Mouse (Mus musculus) midbrain, postnatal 0 days (tissue): ENCODE results near the gene Aagab. TPM values are rescaled to one million over a fixed set of nuclear protein-coding genes. Genes with fewer than 3 reads are reported as not detected.
A peak's percentile ranks its signal among the peaks of the same experiment; 100 is the strongest.

Experiments used
- ATAC-seq: fragments of 200-750 bp; cut with Nextera tagmentation; 2 replicates; pipeline ENCODE4 v1.8.0; 2017; ENCODE audit warnings: moderate number of reproducible peaks, mild to moderate bottlenecking, moderate TSS enrichment, moderate library complexity; ENCODE audit not compliant: low FRiP score
- DNase-seq: peaks from one replicate; pipeline ENCODE4 v3.0.0-alpha.2; 2015; ENCODE audit warnings: low spot score
- H3K27ac ChIP-seq: fragments of 300-500 bp; sonication (generic); 2 replicates; pipeline ENCODE4 v1.5.1; 2014; ENCODE audit warnings: low read depth, mild to moderate bottlenecking, low read length, mixed read lengths
- H3K27me3 ChIP-seq: fragments of 300-500 bp; sonication (generic); 2 replicates; pipeline ENCODE4 v1.6.1; 2014; ENCODE audit warnings: low read length, control low read depth, mixed read lengths; ENCODE audit not compliant: insufficient read depth
- H3K36me3 ChIP-seq: fragments of 300-500 bp; sonication (generic); 2 replicates; pipeline ENCODE4 v1.6.1; 2014; ENCODE audit warnings: low read length, control low read depth, mixed read lengths; ENCODE audit not compliant: insufficient read depth
- H3K4me1 ChIP-seq: fragments of 300-500 bp; sonication (generic); 2 replicates; pipeline ENCODE4 v1.6.1; 2014; ENCODE audit warnings: mild to moderate bottlenecking, control low read depth, antibody characterized with exemption, low read length, mixed read lengths; ENCODE audit not compliant: insufficient read depth
- H3K4me2 ChIP-seq: fragments of 300-500 bp; sonication (generic); 2 replicates; pipeline ENCODE4 v1.6.1; 2014; ENCODE audit warnings: low read depth, mild to moderate bottlenecking, low read length, mixed read lengths; ENCODE audit not compliant: poor library complexity, severe bottlenecking
- H3K4me3 ChIP-seq: fragments of 300-500 bp; sonication (generic); 2 replicates; pipeline ENCODE4 v1.5.1; 2014; ENCODE audit warnings: low read depth, mild to moderate bottlenecking, low read length, moderate library complexity
- H3K9ac ChIP-seq: fragments of 300-500 bp; sonication (generic); replicated peaks from 2 replicates; pipeline ENCODE4 v1.6.1; 2014; ENCODE audit warnings: mild to moderate bottlenecking, low read length, moderate library complexity, mixed read lengths; ENCODE audit not compliant: poor library complexity, severe bottlenecking
- H3K9me3 ChIP-seq: fragments of 300-500 bp; sonication (generic); 2 replicates; pipeline ENCODE4 v1.6.1; 2016; ENCODE audit warnings: low read length, control low read depth
- CTCF ChIP-seq: IDR thresholded peaks from 2 replicates; pipeline ENCODE4 v1.5.1; 2016; ENCODE audit warnings: antibody characterized with exemption, mild to moderate bottlenecking
- WGBS: fragments of 180-500 bp; shearing (Covaris S2); extraction: QIAGEN DNeasy Blood & Tissue Kit; methylation state at CpG from one replicate; pipeline ENCODE4 v1.1.7; 2014; 5-methylcytosine and 5-hydroxymethylcytosine counted together
- polyA plus RNA-seq: library from polyadenylated mRNA; unstranded; fragments of >200 nt; fragmentation: Nextera tagmentation; extraction: Ambion mirVana; gene quantifications from 2 replicates; pipeline ENCODE4 v1.2.1, GENCODE M21; 2015
- total RNA-seq: library from RNA; depleted of rRNA; stranded (reverse); fragments of >200 nt; gene quantifications from 2 replicates; pipeline ENCODE4 v1.2.3, GENCODE M21; 2014

Gene Aagab
- total and polyA plus RNA-seq, 2 experiments from 2014 or later = 39.1 to 58.9 TPM

DNA sequence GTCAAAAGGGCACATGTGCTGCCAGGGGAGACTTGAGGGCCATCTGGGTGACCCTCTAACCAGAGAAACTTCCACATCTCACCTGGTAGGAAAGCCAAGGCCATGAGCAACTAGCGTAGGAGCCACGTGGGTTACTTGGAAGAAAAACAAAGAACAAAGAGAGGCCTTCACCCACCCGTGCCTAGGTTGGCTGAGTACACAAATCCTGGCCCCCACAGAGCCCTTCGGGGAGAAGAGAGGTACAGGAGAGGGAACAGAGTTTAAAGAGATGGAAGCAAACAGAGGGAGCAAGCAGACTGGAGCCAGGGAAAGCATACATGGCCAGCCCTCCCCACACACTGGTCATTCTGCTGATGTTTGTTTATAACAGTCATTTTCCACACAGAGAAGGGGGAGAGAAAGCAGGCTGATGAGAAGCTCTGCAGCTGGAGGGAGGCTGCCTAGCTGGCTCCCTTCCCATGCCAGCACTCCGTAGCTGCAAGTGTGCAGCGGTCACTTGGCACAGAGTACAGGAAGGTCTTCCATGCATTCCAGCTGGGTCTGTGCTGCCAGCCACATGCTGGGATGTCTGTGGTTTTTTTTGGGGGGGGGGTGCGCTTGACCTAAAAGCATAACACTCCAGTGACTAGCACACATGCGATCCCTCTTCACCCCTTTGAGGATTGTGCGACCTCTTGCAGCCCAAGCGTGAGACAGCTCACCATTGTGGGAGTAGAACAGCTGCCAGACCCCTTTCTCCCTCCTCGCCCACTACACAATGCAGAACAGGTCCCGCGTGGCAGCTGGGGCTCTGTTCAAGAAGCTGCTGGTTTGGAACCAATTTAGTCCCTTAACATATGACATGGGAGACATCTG lies 62.6 kb downstream of the Aagab start:
- no peaks in the 10 kb centered on the region for H3K27me3 ChIP-seq
- ATAC-seq (peak; percentile 41; the same call in 1 of the 2 replicates), DNase-seq (peak; percentile 74)
- H3K36me3 ChIP-seq = no peaks in the 10 kb centered on the region
- no peak overlapping the region for H3K9ac ChIP-seq
- WGBS = 43% methylated on average over 13 of the region's 13 CpGs
- peaks cover 8% of the 10 kb centered on the region; the same call in 1 of the 2 replicates for H3K4me1 ChIP-seq
- H3K9me3 ChIP-seq = no peaks in the 10 kb centered on the region
- H3K4me3 ChIP-seq = no peak overlapping the region
- no peak overlapping the region for H3K27ac ChIP-seq
- no peak for TF ChIP-seq CTCF
- H3K4me2 ChIP-seq = no peak overlapping the region

DNA sequence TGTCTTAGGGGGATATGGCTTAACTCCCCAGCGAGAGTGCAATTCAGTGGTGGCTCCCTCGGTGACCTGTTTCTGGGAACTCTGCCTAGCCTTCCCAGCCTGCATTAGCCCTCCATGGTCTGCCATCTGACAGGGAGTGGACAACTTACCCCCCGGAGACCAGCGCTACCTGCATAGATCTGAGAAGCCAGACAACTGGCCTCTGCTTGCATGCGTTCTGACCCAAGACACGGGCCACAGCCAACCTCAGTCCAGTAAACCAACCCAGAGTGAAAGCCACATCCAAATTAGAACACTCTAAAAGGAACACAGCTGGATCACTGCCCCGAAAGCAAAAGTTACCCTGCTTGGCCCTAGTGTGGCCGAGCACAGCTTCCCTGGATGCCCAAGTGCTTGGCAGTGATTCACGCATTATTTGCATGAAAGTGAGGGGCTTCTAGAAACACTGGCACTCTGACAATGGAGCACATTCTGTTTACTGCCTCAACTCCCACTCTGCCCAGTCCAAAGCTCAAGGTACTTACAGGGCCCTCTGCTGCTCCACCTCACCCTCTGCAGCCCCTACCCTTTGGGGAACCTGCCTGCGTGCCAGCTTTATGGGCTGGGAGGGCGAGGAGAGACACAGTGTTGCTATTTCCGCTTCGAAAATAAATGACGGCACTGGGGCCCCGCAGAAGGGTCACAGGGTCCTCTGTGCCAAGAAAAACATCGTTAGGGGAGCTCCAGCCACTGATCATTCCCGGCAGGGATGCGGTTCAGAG lies 64.3 kb downstream of the Aagab start:
- H3K36me3 ChIP-seq = no peaks in the 10 kb centered on the region
- H3K4me3 ChIP-seq = no peak overlapping the region
- ATAC-seq = no peak
- H3K9ac ChIP-seq = no peak overlapping the region
- no peak overlapping the region for H3K27ac ChIP-seq
- peak; percentile 83 for DNase-seq
- no peaks in the 10 kb centered on the region for H3K27me3 ChIP-seq
- WGBS = 67% methylated on average over 18 of the region's 18 CpGs
- H3K9me3 ChIP-seq = no peaks in the 10 kb centered on the region
- TF ChIP-seq CTCF = no peak
- H3K4me2 ChIP-seq = peak overlapping the region; percentile 6; the same call in 1 of the 2 replicates
- H3K4me1 ChIP-seq = peaks cover 8% of the 10 kb centered on the region; the same call in 1 of the 2 replicates

DNA sequence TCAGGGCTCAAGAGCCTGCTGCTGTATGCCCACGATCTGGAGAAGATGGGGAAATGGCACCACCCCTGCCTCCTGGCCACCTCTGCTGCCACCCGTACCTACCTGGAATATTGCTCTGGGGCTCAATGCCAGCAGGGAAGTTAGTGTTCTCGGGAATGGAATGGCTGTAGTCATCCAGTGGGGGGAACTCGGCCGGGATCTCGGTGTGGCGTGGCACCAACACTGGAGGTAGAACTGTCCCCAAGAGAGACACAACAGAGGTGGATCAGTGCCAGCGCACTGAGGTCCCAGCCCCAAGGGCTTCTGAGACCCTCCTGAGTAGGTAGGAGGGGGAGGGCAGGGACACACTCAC lies 64.9 kb downstream of the Aagab start:
- H3K4me1 ChIP-seq = peaks cover 8% of the 10 kb centered on the region; the same call in 1 of the 2 replicates
- H3K9ac ChIP-seq = no peak overlapping the region
- H3K27ac ChIP-seq = no peak overlapping the region
- WGBS = 88% methylated on average over 8 of the region's 8 CpGs
- no peak for TF ChIP-seq CTCF
- no peaks in the 10 kb centered on the region for H3K27me3 ChIP-seq
- no peaks in the 10 kb centered on the region for H3K9me3 ChIP-seq
- DNase-seq (no peak), ATAC-seq (no peak)
- H3K4me2 ChIP-seq = peak overlapping the region; percentile 6; the same call in 1 of the 2 replicates
- no peaks in the 10 kb centered on the region for H3K36me3 ChIP-seq
- no peak overlapping the region for H3K4me3 ChIP-seq

DNA sequence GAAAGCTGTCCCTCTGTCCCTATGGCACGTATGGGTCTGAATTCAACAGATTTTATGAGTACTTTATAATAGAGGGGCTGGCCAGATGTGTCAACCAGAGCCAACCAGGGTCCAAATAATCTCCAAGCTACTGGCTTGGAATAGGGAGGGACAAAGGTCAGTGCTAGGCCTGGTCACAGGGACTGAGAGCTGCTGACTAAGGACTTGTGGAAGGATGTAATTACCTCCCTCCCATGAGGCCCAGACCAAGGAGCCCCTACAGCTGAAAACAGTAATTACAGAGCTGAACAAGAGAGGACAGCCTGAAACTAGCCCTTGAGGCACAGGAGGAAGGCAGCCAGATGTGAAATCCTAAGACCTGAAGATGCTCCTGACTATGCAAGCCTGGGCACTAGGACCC lies 66.2 kb downstream of the Aagab start:
- H3K4me1 ChIP-seq = peaks cover 8% of the 10 kb centered on the region; the same call in 1 of the 2 replicates

DNA sequence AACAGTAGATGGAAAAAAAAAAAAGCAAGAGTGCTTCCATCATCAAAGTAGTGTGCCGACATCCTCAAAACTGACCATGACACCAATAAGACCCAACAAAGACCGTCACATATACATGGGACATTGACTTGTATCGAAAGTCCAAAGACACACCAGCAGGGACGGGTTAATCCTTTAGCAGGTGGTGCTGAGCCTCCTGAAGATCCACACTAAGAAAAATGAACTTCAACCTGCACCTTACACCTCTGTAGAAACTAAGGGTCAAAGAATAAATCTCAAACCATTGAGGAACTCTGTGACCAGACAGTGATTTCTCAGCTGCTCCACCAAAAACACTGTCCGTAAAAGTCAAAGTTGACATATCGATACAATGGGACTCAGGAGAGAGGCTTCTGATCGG lies 67.4 kb downstream of the Aagab start:
- H3K4me1 ChIP-seq = peaks cover 8% of the 10 kb centered on the region; the same call in 1 of the 2 replicates
- H3K27ac ChIP-seq = no peak overlapping the region
- no peak for TF ChIP-seq CTCF
- H3K9ac ChIP-seq = no peak overlapping the region
- H3K9me3 ChIP-seq = no peaks in the 10 kb centered on the region
- ATAC-seq (no peak), DNase-seq (no peak)
- no peak overlapping the region for H3K4me3 ChIP-seq
- H3K36me3 ChIP-seq = no peaks in the 10 kb centered on the region
- no peaks in the 10 kb centered on the region for H3K27me3 ChIP-seq
- WGBS = 95% methylated on average over 7 of the region's 7 CpGs
- no peak overlapping the region for H3K4me2 ChIP-seq

More for the DNA sequence above, 66.2 kb downstream of the Aagab start:
- ATAC-seq (no peak), DNase-seq (no peak)
- no peaks in the 10 kb centered on the region for H3K36me3 ChIP-seq
- no peaks in the 10 kb centered on the region for H3K9me3 ChIP-seq
- H3K4me3 ChIP-seq = no peak overlapping the region
- no peak overlapping the region for H3K4me2 ChIP-seq
- no peak for TF ChIP-seq CTCF
- no peaks in the 10 kb centered on the region for H3K27me3 ChIP-seq
- 78% methylated on average over 1 of the region's 1 CpGs for WGBS
- no peak overlapping the region for H3K9ac ChIP-seq
- H3K27ac ChIP-seq = no peak overlapping the region
